Mouse (Mus musculus) CD4-positive naive resting alpha-beta T cell, adult 57 days (primary cell): ENCODE results near the gene Fam20a. TPM values are rescaled to one million over a fixed set of nuclear protein-coding genes. Genes with fewer than 3 reads are reported as not detected.

Experiments
- total RNA-seq: library from RNA; stranded (reverse); gene quantifications from one replicate; pipeline ENCODE4 v1.2.4, GENCODE M21; 2023

Fam20a gene
- total RNA-seq = 0.59 TPM

DNA sequence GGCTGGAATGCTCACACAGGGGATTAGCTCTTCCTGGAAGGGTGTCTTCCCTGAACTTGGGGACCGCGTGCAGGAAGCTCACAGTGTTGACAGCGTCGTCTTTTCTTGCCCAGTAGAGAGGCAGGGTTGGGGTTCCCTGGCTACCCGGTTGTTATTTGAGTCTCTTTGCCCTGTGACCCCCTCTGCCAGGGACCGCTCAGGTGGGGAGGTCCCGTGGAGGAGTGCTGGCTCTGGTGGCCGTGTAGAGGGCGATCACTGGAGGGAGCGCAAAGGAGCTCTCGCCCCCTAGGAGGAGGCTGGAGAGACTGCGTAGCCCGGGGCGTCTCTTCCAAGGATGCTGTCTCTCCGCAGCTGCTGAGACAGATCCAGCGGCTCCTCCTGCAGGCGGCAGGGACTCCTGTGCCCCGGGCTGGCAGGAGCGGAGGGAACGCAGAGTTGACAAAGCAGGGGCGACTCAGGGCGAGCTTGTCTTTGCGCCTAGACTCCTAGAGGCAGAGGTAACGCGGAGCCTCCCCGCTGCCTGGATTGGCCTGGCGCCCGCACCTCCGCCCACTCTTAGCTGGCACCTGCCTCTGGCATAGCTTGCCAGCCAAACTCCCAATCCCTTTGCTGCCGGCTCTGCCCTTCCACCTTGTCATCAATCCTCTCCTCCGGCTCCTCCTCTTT lies at the start of gene Fam20a:
Fam20a (minus strand) TSS at position 499 of the 666 bp plus-strand sequence.

DNA sequence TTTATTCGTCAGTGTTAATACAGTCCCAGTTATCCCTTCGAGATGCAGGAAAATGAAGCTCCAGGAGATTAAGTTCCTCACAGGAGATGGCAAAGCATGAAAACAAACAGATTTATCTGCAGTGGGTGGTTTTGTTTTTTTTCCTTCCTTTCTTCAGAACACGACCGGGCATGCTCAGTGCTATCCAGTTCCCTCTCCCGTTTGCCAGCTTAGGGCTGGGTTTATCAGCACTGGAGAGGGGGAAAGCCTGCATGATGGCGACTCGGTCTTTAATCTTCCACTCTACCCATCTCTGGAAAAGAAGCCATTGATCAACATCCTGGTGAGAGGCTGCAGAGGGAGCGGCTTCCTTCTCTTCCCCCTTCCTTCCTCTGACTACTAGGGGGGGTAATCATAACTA lies 72.9 kb downstream of the Fam20a start, which contains the start of gene Prkar1a:
Prkar1a (plus strand) TSS at position 200 of the 400 bp plus-strand sequence.

Other genes starting within 250 kb of the Fam20a start
- 2.1 TPM for gene Arsg, start 248.9 kb downstream of the Fam20a start, total RNA-seq
- 22.9 TPM for gene Slc16a6, start 248.7 kb downstream of the Fam20a start, total RNA-seq
- gene Wipi1, start 110.3 kb downstream of the Fam20a start, total RNA-seq = 0.59 TPM
- gene Prkar1a, start 72.9 kb downstream of the Fam20a start, total RNA-seq = 284 TPM
- not detected for gene 1700012B07Rik, start 105.8 kb upstream of the Fam20a start, total RNA-seq